Mouse (Mus musculus): Measurements from ENCODE around the gene Rbp4. TPM values are rescaled to one million over a fixed set of nuclear protein-coding genes. Genes with fewer than 3 reads are reported as not detected.

Rbp4 gene
- polyA plus RNA-seq, 1 experiment from 2014 or later: 1.3 TPM

DNA sequence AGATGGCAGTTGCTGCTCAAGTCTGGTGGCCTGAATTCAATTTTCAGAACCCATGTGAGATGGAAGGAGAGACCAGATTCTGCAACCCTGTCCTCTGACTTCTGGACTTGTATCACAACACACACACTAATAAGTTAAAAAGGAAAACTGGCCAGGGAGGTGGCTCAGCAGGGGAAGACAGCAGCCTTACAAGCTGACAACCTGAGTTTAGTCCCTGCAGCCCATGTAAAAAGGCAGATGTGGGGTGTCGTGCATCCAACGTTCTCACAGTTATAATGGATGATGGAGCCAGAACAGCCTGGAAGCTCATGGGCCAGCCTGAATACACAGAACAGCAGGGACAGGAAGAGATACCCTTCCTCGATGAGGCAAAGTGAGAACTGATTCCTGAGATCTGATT is 43.7 kb downstream of the Rbp4 start:
- DNase-seq (ENCODE audit: extremely low spot score, low spot score): no peak
- Histone ChIP-seq H3K27me3 (ENCODE audit: poor library complexity, severe bottlenecking) (no peaks in the 10 kb centered on the region), H3K9me3 (no peaks in the 10 kb centered on the region), H3K4me1 (no peaks in the 10 kb centered on the region), H3K4me3 (no peak overlapping the region), H3K27ac (no peak overlapping the region), H3K36me3 (replicated peaks) (no peaks in the 10 kb centered on the region)
- 81% methylated on average over 3 of the region's 3 CpGs for WGBS

DNA sequence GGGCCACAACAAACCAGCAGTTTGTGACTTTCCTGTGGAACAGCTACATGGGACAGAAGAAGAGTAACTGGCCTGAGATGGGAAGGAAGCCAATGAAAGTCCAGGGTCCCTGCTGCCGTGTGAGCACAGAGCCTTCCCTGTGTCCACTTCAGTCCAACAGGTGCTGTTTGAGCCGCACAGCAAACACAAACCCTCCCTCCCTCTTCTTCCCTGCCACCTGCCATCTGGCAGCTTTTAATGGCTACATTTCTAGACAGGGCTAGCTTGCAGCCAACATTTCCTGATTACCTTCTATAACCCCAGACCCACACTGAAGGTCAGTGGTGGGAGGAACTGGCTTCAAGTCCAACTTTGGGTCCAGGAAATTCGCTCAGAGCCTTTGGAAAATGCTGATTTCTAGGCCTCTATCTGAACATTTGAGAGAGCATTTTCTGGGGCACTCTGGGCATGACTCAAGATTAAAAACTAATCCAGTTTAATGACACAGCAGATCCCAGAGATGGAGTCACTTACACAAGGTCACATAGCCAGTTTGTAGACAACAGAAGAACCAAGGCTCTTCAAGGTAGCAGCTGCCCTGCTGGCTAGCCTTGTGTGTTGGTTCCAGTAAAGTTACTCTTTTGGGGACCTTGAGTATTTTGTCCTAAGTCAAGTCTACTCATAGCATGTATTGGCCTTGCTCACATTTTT is 47.1 kb downstream of the Rbp4 start:
- H3K27me3 ChIP-seq (ENCODE audit: poor library complexity, severe bottlenecking): no peaks in the 10 kb centered on the region
- no peak overlapping the region for H3K27ac ChIP-seq
- DNase-seq (ENCODE audit: extremely low spot score, low spot score): no peak
- H3K36me3 ChIP-seq (replicated peaks): peaks cover 25% of the 10 kb centered on the region
- WGBS: 83% methylated on average over 3 of the region's 3 CpGs
- H3K9me3 ChIP-seq: no peaks in the 10 kb centered on the region
- no peak overlapping the region for H3K4me3 ChIP-seq
- no peaks in the 10 kb centered on the region for H3K4me1 ChIP-seq

DNA sequence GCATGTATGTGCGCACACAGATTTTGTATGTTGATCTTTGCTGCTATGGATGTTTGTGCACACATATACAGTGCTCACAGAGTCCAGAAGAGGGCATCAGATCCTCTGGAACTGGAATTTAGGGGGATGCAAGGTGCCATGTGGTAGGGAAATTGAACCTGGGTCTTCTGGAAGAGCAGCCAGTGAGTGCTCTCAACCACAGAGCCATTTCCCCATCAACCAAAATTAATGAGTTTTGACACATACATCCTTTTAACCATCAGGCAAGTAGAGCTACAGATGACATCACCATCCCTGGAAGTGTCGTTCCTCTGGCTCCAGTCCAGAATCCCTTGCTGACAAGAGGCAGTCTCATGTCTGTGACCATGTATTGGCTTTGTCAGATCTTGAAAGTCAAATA is 48.8 kb downstream of the Rbp4 start:
- DNase-seq (ENCODE audit: extremely low spot score, low spot score): no peak

DNA sequence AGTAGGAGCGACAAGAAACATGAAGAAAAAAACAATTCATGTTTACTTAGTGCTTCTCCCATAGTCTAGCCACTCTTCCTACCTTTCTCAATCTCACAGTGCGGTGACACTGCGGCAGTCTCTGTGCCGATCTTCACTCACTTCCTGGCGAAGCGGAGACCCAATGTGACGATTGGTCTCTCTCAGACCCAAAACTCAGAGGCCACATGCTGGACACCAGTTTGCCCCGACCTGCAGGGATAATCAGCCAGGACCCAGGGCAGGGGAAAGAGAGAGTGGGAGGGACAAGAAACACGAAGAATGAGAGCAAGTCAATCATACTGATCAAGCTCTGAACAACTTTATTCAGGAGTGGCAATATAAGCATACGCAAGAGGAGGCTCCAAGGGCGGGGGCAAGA is 50.0 kb downstream of the Rbp4 start:
- Histone ChIP-seq H3K9me3 (no peaks in the 10 kb centered on the region), H3K4me3 (no peak overlapping the region), H3K27me3 (ENCODE audit: poor library complexity, severe bottlenecking) (no peaks in the 10 kb centered on the region), H3K4me1 (no peaks in the 10 kb centered on the region), H3K27ac (no peak overlapping the region), H3K36me3 (replicated peaks) (peaks cover 55% of the 10 kb centered on the region)
- WGBS: 86% methylated on average over 11 of the region's 11 CpGs
- DNase-seq (ENCODE audit: extremely low spot score, low spot score): no peak

More for the DNA sequence above, 48.8 kb downstream of the Rbp4 start:
- Histone ChIP-seq H3K4me1 (no peaks in the 10 kb centered on the region), H3K36me3 (replicated peaks) (peaks cover 43% of the 10 kb centered on the region), H3K9me3 (no peaks in the 10 kb centered on the region), H3K27me3 (ENCODE audit: poor library complexity, severe bottlenecking) (no peaks in the 10 kb centered on the region), H3K4me3 (no peak overlapping the region), H3K27ac (no peak overlapping the region)
- WGBS: 94% methylated on average over 2 of the region's 2 CpGs

DNA sequence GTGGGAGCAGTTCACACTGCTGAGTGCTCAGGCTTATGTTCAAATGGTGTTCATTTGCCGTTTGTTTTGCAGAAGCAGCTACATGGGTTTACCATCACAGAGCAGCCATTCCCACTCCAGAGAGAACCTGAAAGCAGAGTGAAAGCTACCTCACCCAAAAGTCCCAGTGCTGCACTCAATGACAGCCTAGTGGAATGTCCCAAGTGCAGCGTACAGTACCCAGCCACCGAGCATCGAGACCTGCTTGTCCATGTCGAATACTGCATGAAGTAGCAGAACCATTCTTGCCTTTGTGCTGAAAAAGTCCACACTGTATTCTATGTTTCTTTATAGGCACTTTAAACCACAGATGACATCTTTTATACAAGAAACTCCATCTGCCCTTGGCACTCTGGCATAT is 51.9 kb downstream of the Rbp4 start:
- Histone ChIP-seq H3K36me3 (replicated peaks) (peaks cover 73% of the 10 kb centered on the region), H3K9me3 (no peaks in the 10 kb centered on the region), H3K4me1 (no peaks in the 10 kb centered on the region)

More for the DNA sequence above, 51.9 kb downstream of the Rbp4 start:
- Histone ChIP-seq H3K27ac (no peak overlapping the region), H3K4me3 (no peak overlapping the region), H3K27me3 (ENCODE audit: poor library complexity, severe bottlenecking) (no peaks in the 10 kb centered on the region)
- DNase-seq (ENCODE audit: extremely low spot score, low spot score): no peak
- 95% methylated on average over 5 of the region's 5 CpGs for WGBS

Other genes starting within 250 kb of the Rbp4 start
- 1.9 and 2.3 TPM in 2 replicates for gene Myof, start 81.7 kb downstream of the Rbp4 start, polyA plus RNA-seq (2016; fragmentation: Nextera tagmentation; extraction: Ambion mirVana)
- 43.8 and 45.5 TPM in 2 replicates for gene Cep55, start 70.3 kb downstream of the Rbp4 start, polyA plus RNA-seq (2016; fragmentation: Nextera tagmentation; extraction: Ambion mirVana)
- gene Ffar4, start 28.2 kb downstream of the Rbp4 start, polyA plus RNA-seq (2016; fragmentation: Nextera tagmentation; extraction: Ambion mirVana): 0.11 TPM in 1 of 2 replicates, not detected in the other
- gene Pde6c, start 7.5 kb upstream of the Rbp4 start, polyA plus RNA-seq (2016; fragmentation: Nextera tagmentation; extraction: Ambion mirVana): not detected in 2 replicates
- gene Fra10ac1, start 98.9 kb upstream of the Rbp4 start, polyA plus RNA-seq (2016; fragmentation: Nextera tagmentation; extraction: Ambion mirVana): 45.8 and 47.6 TPM in 2 replicates
- 0.25 and 0.63 TPM in 2 replicates for gene Lgi1, start 139.3 kb upstream of the Rbp4 start, polyA plus RNA-seq (2016; fragmentation: Nextera tagmentation; extraction: Ambion mirVana)

Measured in forebrain, embryonic 10.5 days (tissue).